Mouse (Mus musculus): ENCODE results near the gene Sugct.

- TF ChIP-seq CTCF (IDR thresholded peaks at IDR 0.05; ENCODE audit: low read depth) (no peak), EP300 (IDR thresholded peaks at IDR 0.05; ENCODE audit: low read depth) (no peak)
Observed at GRCm38 (mm10) chr13:17705188-17705826, 10.0 kb upstream of the Sugct start.
